Mouse (Mus musculus) lung, postnatal 0 days (tissue): ENCODE results near the gene 1600015I10Rik. TPM values are rescaled to one million over a fixed set of nuclear protein-coding genes. Genes with fewer than 3 reads are reported as not detected.
"Not testable (repeated sequence)": the region's sequence is repeated elsewhere in the genome, so short reads cannot be mapped to it uniquely, and the experiment has no call there.

Experiments used
- ATAC-seq: fragments of 200-750 bp; cut with Nextera tagmentation; 2 replicates; pipeline ENCODE4 v1.8.0; 2017; ENCODE audit warnings: moderate library complexity
- DNase-seq: peaks from one replicate; pipeline ENCODE4 v3.0.0-alpha.2; 2016; ENCODE audit warnings: low spot score
- H3K27ac ChIP-seq: fragments of 300-500 bp; sonication (generic); 2 replicates; pipeline ENCODE4 v1.5.1; 2014; ENCODE audit warnings: antibody characterized with exemption, mild to moderate bottlenecking, low read length, mixed read lengths
- H3K27me3 ChIP-seq: fragments of 300-500 bp; sonication (generic); replicated peaks from 2 replicates; pipeline ENCODE4 v1.6.1; 2014; ENCODE audit warnings: low read length, mixed read lengths; ENCODE audit not compliant: insufficient read depth
- H3K36me3 ChIP-seq: fragments of 300-500 bp; sonication (generic); 2 replicates; pipeline ENCODE4 v1.6.1; 2014; ENCODE audit warnings: low read length, mixed read lengths; ENCODE audit not compliant: insufficient read depth
- H3K4me1 ChIP-seq: fragments of 300-500 bp; sonication (generic); 2 replicates; pipeline ENCODE4 v1.6.1; 2014; ENCODE audit warnings: antibody characterized with exemption, low read depth, low read length, mixed read lengths; ENCODE audit not compliant: insufficient read depth
- H3K4me2 ChIP-seq: fragments of 300-500 bp; sonication (generic); replicated peaks from 2 replicates; pipeline ENCODE4 v1.6.1; 2014; ENCODE audit warnings: low read depth, mild to moderate bottlenecking, low read length, moderate library complexity, mixed read lengths
- H3K4me3 ChIP-seq: fragments of 300-500 bp; sonication (generic); 2 replicates; pipeline ENCODE4 v1.5.1; 2014; ENCODE audit warnings: low read depth, low read length
- H3K9ac ChIP-seq: fragments of 300-500 bp; sonication (generic); replicated peaks from 2 replicates; pipeline ENCODE4 v1.6.1; 2014; ENCODE audit warnings: low read depth, mild to moderate bottlenecking
- H3K9me3 ChIP-seq: fragments of 300-500 bp; sonication (generic); 2 replicates; pipeline ENCODE4 v1.6.1; 2016; ENCODE audit warnings: low read length, mixed read lengths
- CTCF ChIP-seq: IDR thresholded peaks from 2 replicates; pipeline ENCODE4 v1.5.1; 2016; ENCODE audit warnings: antibody characterized with exemption, mild to moderate bottlenecking
- EP300 ChIP-seq: IDR thresholded peaks from 2 replicates; pipeline ENCODE4 v1.6.1; 2016; ENCODE audit warnings: antibody characterized with exemption, mild to moderate bottlenecking, control low read depth
- WGBS: fragments of 180-500 bp; shearing (Covaris S2); extraction: QIAGEN DNeasy Blood & Tissue Kit; methylation state at CpG from one replicate; pipeline ENCODE4 v1.1.7; 2014; 5-methylcytosine and 5-hydroxymethylcytosine counted together
- polyA plus RNA-seq: library from polyadenylated mRNA; unstranded; fragments of >200 nt; fragmentation: Nextera tagmentation; extraction: Ambion mirVana; gene quantifications from 2 replicates; pipeline ENCODE4 v1.2.1, GENCODE M21; 2015

The 1600015I10Rik gene
- polyA plus RNA-seq, 1 experiment from 2014 or later, result not detected

GRCm38 (mm10) chr6:48956785-48957184 is 27.1 kb downstream of the 1600015I10Rik start:
- Histone ChIP-seq H3K27me3 (no peaks in the 10 kb centered on the region), H3K9ac (no peak overlapping the region), H3K9me3 (no peaks in the 10 kb centered on the region), H3K4me1 (no peaks in the 10 kb centered on the region), H3K4me2 (no peak overlapping the region), H3K36me3 (no peaks in the 10 kb centered on the region), H3K27ac (no peak overlapping the region), H3K4me3 (no peak overlapping the region)
- ATAC-seq (no peak), DNase-seq (no peak)
- 69% methylated on average over 4 of the region's 4 CpGs for WGBS
- TF ChIP-seq EP300, result no peak
- no peak for TF ChIP-seq CTCF

- peak; percentile 65 for DNase-seq
- no peak overlapping the region for H3K4me2 ChIP-seq
Observed at GRCm38 (mm10) chr6:48958053-48958452, 28.4 kb downstream of the 1600015I10Rik start.

GRCm38 (mm10) chr6:48959151-48959550 is 29.5 kb downstream of the 1600015I10Rik start:
- H3K4me2 ChIP-seq, H3K4me3 ChIP-seq, H3K27me3 ChIP-seq, ATAC-seq, H3K9me3 ChIP-seq, H3K4me1 ChIP-seq, H3K27ac ChIP-seq, H3K9ac ChIP-seq, H3K36me3 ChIP-seq: not testable (repeated sequence)
- TF ChIP-seq CTCF, result peak; percentile 42
- 19% methylated on average over 7 of the region's 7 CpGs for WGBS
- DNase-seq, result peak; percentile 17

More at GRCm38 (mm10) chr6:48958053-48958452, 28.4 kb downstream of the 1600015I10Rik start:
- Histone ChIP-seq H3K27ac (no peak overlapping the region), H3K36me3 (no peaks in the 10 kb centered on the region), H3K27me3 (no peaks in the 10 kb centered on the region), H3K4me3 (no peak overlapping the region), H3K9ac (no peak overlapping the region), H3K4me1 (no peaks in the 10 kb centered on the region), H3K9me3 (no peaks in the 10 kb centered on the region)
- peak; percentile 23; the same call in 1 of the 2 replicates for ATAC-seq
- WGBS, result 36% methylated on average over 1 of the region's 1 CpGs
- TF ChIP-seq CTCF (peak; percentile 62), EP300 (no peak)

GRCm38 (mm10) chr6:48966696-48967095 is 37.0 kb downstream of the 1600015I10Rik start:
- not testable (repeated sequence) for H3K36me3 ChIP-seq, H3K9ac ChIP-seq, H3K4me1 ChIP-seq, H3K4me2 ChIP-seq, DNase-seq, H3K9me3 ChIP-seq, H3K27me3 ChIP-seq, H3K4me3 ChIP-seq, H3K27ac ChIP-seq, ATAC-seq
- WGBS, result 86% methylated on average over 5 of the region's 5 CpGs

GRCm38 (mm10) chr6:48967868-48968267 is 38.2 kb downstream of the 1600015I10Rik start:
- H3K9me3 ChIP-seq, result no peaks in the 10 kb centered on the region
- no peak overlapping the region for H3K4me3 ChIP-seq
- no peak overlapping the region for H3K27ac ChIP-seq
- no peaks in the 10 kb centered on the region for H3K4me1 ChIP-seq
- no peaks in the 10 kb centered on the region for H3K27me3 ChIP-seq
- ATAC-seq (no peak), DNase-seq (peak; percentile 33)
- no peaks in the 10 kb centered on the region for H3K36me3 ChIP-seq
- TF ChIP-seq EP300 (no peak), CTCF (no peak)
- H3K9ac ChIP-seq, result no peak overlapping the region
- no peak overlapping the region for H3K4me2 ChIP-seq

- WGBS, result 72% methylated on average over 2 of the region's 2 CpGs
- H3K4me2 ChIP-seq, result no peak within 1 kb of the TSS
- H3K4me1 ChIP-seq, result no peaks in the 10 kb centered on the region
- H3K9me3 ChIP-seq, result no peaks in the 10 kb centered on the region
- H3K4me3 ChIP-seq, result no peak within 1 kb of the TSS
- no peaks in the 10 kb centered on the region for H3K36me3 ChIP-seq
- H3K27ac ChIP-seq, result no peak within 1 kb of the TSS
- TF ChIP-seq CTCF (no peak), EP300 (no peak)
- DNase-seq (no peak), ATAC-seq (no peak)
- H3K9ac ChIP-seq, result no peak within 1 kb of the TSS
- no peaks in the 10 kb centered on the region for H3K27me3 ChIP-seq
Observed at GRCm38 (mm10) chr6:48974663-48975062, 45.0 kb downstream of the 1600015I10Rik start, which contains the start of gene Doxl2. Doxl2 (plus strand) TSS chr6:48974963.

- Histone ChIP-seq H3K4me1 (no peaks in the 10 kb centered on the region), H3K4me2 (no peak overlapping the region), H3K9me3 (no peaks in the 10 kb centered on the region), H3K27me3 (no peaks in the 10 kb centered on the region), H3K27ac (no peak overlapping the region), H3K4me3 (no peak overlapping the region), H3K9ac (no peak overlapping the region), H3K36me3 (no peaks in the 10 kb centered on the region)
- DNase-seq (no peak), ATAC-seq (no peak)
- WGBS, result 45% methylated on average over 1 of the region's 1 CpGs
- TF ChIP-seq CTCF, result no peak
- TF ChIP-seq EP300, result no peak
Observed at GRCm38 (mm10) chr6:48979616-48980015, 49.9 kb downstream of the 1600015I10Rik start.
